Mouse (Mus musculus) megakaryocyte-erythroid progenitor cell, adult 5-6 weeks (primary cell): ENCODE measurements around the gene Khsrp. TPM values are rescaled to one million over a fixed set of nuclear protein-coding genes. Genes with fewer than 3 reads are reported as not detected.

Source experiments
- ATAC-seq: replicated peaks from 2 replicates; pipeline ENCODE4 v1.8.0; 2016; ENCODE audit warnings: mild to moderate bottlenecking, inconsistent platforms; ENCODE audit not compliant: severe bottlenecking, poor library complexity, low FRiP score, low TSS enrichment
- total RNA-seq, 2 experiments: library from RNA; stranded (forward) in 1 of 2; stranded (reverse) in 1 of 2; fragments of 200-1000, 215-1000 nt in 1 of 2; fragments of >200 nt in 1 of 2; fragmentation: Nextera tagmentation in 1 of 2; gene quantifications; 2 replicates each; pipeline ENCODE4 v1.2.3; 2014 to 2017

Khsrp gene
- total RNA-seq (2014; fragmentation: Nextera tagmentation) (211 and 252 TPM in 2 replicates), total RNA-seq (2017) (92.4 and 128 TPM in 2 replicates)

GRCm38 (mm10) chr17:57030931-57031660, at the start of gene Khsrp:
Gene Khsrp, minus strand, starts transcription at chr17:57031522.
- ATAC-seq, result no peak

GRCm38 (mm10) chr17:57079919-57080318, 48.6 kb upstream of the Khsrp start:
- ATAC-seq, result no peak

- ATAC-seq, result peak; percentile 46
Observed at GRCm38 (mm10) chr17:57078336-57078735, 47.0 kb upstream of the Khsrp start, which contains the start of gene Dennd1c. Gene Dennd1c, minus strand, starts transcription at chr17:57078514.

GRCm38 (mm10) chr17:57076916-57077315, 45.6 kb upstream of the Khsrp start:
- ATAC-seq, result no peak

- ATAC-seq, result no peak
Observed at GRCm38 (mm10) chr17:57070699-57071098, 39.4 kb upstream of the Khsrp start.

- no peak for ATAC-seq
Observed at GRCm38 (mm10) chr17:57070272-57070671, 39.0 kb upstream of the Khsrp start.

GRCm38 (mm10) chr17:57066908-57067307, 35.6 kb upstream of the Khsrp start:
- peak; percentile 60 for ATAC-seq

GRCm38 (mm10) chr17:57063031-57063430, 31.7 kb upstream of the Khsrp start:
- no peak for ATAC-seq

- no peak for ATAC-seq
Observed at GRCm38 (mm10) chr17:57062548-57062947, 31.2 kb upstream of the Khsrp start.

GRCm38 (mm10) chr17:57062011-57062521, 30.7 kb upstream of the Khsrp start:
- no peak for ATAC-seq

GRCm38 (mm10) chr17:57061069-57061468, 29.7 kb upstream of the Khsrp start:
- ATAC-seq, result 0 out of 2 replicates have a peak, but pooled peaks have one; percentile 5

- peak; percentile 78 for ATAC-seq
Observed at GRCm38 (mm10) chr17:57060231-57060801, 29.0 kb upstream of the Khsrp start.

- no peak for ATAC-seq
Observed at GRCm38 (mm10) chr17:57059486-57059977, 28.2 kb upstream of the Khsrp start, which contains the start of gene Slc25a23. Gene Slc25a23, minus strand, starts transcription at chr17:57059863.

- no peak for ATAC-seq
Observed at GRCm38 (mm10) chr17:57058891-57059485, 27.7 kb upstream of the Khsrp start, which contains the start of gene Crb3. Gene Crb3, plus strand, starts transcription at chr17:57059105.

GRCm38 (mm10) chr17:57056246-57056645, 24.9 kb upstream of the Khsrp start:
- no peak for ATAC-seq

GRCm38 (mm10) chr17:57051679-57052078, 20.4 kb upstream of the Khsrp start:
- ATAC-seq, result peak; percentile 67; the same call in 1 of the 2 replicates

- no peak for ATAC-seq
Observed at GRCm38 (mm10) chr17:57048816-57049215, 17.5 kb upstream of the Khsrp start.

- ATAC-seq, result peak; percentile 55
Observed at GRCm38 (mm10) chr17:57047406-57047805, 16.1 kb upstream of the Khsrp start.

- ATAC-seq, result no peak
Observed at GRCm38 (mm10) chr17:57041554-57041953, 10.2 kb upstream of the Khsrp start, which contains the start of gene Slc25a41. Gene Slc25a41, minus strand, starts transcription at chr17:57041654.

- no peak for ATAC-seq
Observed at GRCm38 (mm10) chr17:57038978-57039377, 7.7 kb upstream of the Khsrp start.
